In genomic region chr12:73708498-73708897, GRCm38 (mm10) we compare ENCODE assay signal across 10 mouse cellular contexts.
DNase-seq lines count a peak whose midpoint lies in the region; ATAC-seq and TF ChIP-seq lines count a peak whose summit lies in the region.
"Had no signal": no experiment of that assay in that cellular context is flagged by ENCODE, and none has a peak within 500 bp of the region (broad histone marks: within the 10 kb centered on the region; RNA-seq: fewer than 3 reads in every experiment).

No protein-coding gene starts in this region.

- no peaks in the 10 kb centered on the region for H3K79me2 ChIP-seq in myocyte (ENCODE audit: control insufficient read depth, insufficient read depth)

- peaks cover 20% of the 10 kb centered on the region for H3K4me1 ChIP-seq in heart, embryonic 15.5 days (replicated peaks)
- H3K4me1 ChIP-seq in lung, embryonic 15.5 days: peaks cover 8% of the 10 kb centered on the region
- H3K4me1 ChIP-seq in embryonic facial prominence, embryonic 14.5 days (ENCODE audit: control insufficient read depth, insufficient read depth, low read length): 0 out of 2 replicates have a peak, but pooled peaks cover 5% of the 10 kb centered on the region
- H3K4me1 ChIP-seq: hindbrain, embryonic 15.5 days had no signal

- no peak overlapping the region for H3K9ac ChIP-seq in heart, embryonic 15.5 days
- no peak overlapping the region for H3K9ac ChIP-seq in lung, embryonic 15.5 days
- no peak overlapping the region for H3K9ac ChIP-seq in embryonic facial prominence, embryonic 14.5 days (ENCODE audit: low read depth, low read length)
- H3K9ac ChIP-seq: hindbrain, embryonic 15.5 days had no signal

- H3K36me3 ChIP-seq in heart, embryonic 15.5 days: no peaks in the 10 kb centered on the region
- no peaks in the 10 kb centered on the region for H3K36me3 ChIP-seq in lung, embryonic 15.5 days
- no peaks in the 10 kb centered on the region for H3K36me3 ChIP-seq in embryonic facial prominence, embryonic 14.5 days (ENCODE audit: control insufficient read depth, insufficient read depth, low read length)
- H3K36me3 ChIP-seq in myocyte (ENCODE audit: control insufficient read depth, insufficient read depth): no peaks in the 10 kb centered on the region
- H3K36me3 ChIP-seq: hindbrain, embryonic 15.5 days had no signal

- H3K4me3 ChIP-seq in heart, embryonic 15.5 days: no peak overlapping the region
- H3K4me3 ChIP-seq in lung, embryonic 15.5 days: no peak overlapping the region
- no peak overlapping the region for H3K4me3 ChIP-seq in embryonic facial prominence, embryonic 14.5 days (ENCODE audit: low read depth, low read length)
- H3K4me3 ChIP-seq in myocyte: no peak overlapping the region
- H3K4me3 ChIP-seq: hindbrain, embryonic 15.5 days; megakaryocyte, embryonic 14.5 days had no signal

- ATAC-seq in heart, embryonic 15.5 days (replicated peaks; ENCODE audit: insufficient number of reproducible peaks, insufficient read depth, low FRiP score, low read depth): no peak
- no peak for ATAC-seq in lung, embryonic 15.5 days (ENCODE audit: borderline replicate concordance, extremely low read depth, low FRiP score, low TSS enrichment)
- ATAC-seq in embryonic facial prominence, embryonic 14.5 days (ENCODE audit: low read depth): no peak

- no peaks in the 10 kb centered on the region for H3K27me3 ChIP-seq in heart, embryonic 15.5 days
- no peaks in the 10 kb centered on the region for H3K27me3 ChIP-seq in lung, embryonic 15.5 days
- H3K27me3 ChIP-seq in embryonic facial prominence, embryonic 14.5 days (replicated peaks; ENCODE audit: control insufficient read depth, insufficient read depth, low read length): no peaks in the 10 kb centered on the region
- H3K27me3 ChIP-seq in myocyte (ENCODE audit: control insufficient read depth, insufficient read depth, insufficient read length): no peaks in the 10 kb centered on the region
- H3K27me3 ChIP-seq: hindbrain, embryonic 15.5 days had no signal

- H3K9me3 ChIP-seq in heart, embryonic 15.5 days (replicated peaks): no peaks in the 10 kb centered on the region
- H3K9me3 ChIP-seq in lung, embryonic 15.5 days: no peaks in the 10 kb centered on the region
- no peaks in the 10 kb centered on the region for H3K9me3 ChIP-seq in embryonic facial prominence, embryonic 14.5 days (ENCODE audit: control insufficient read depth, low read length)
- H3K9me3 ChIP-seq: hindbrain, embryonic 15.5 days; megakaryocyte, embryonic 14.5 days had no signal

- no peak for DNase-seq in heart, postnatal 10 days
- DNase-seq in lung, postnatal 14 days: no peak
- no peak for DNase-seq in embryonic facial prominence, embryonic 14.5 days (ENCODE audit: low spot score)
- no peak for DNase-seq in cerebellum, adult 18-20 months
- DNase-seq: thymus, postnatal 25 days had no signal

- no peak overlapping the region for H3K4me2 ChIP-seq in heart, embryonic 15.5 days
- H3K4me2 ChIP-seq in lung, embryonic 15.5 days: no peak overlapping the region
- H3K4me2 ChIP-seq in embryonic facial prominence, embryonic 14.5 days (ENCODE audit: low read depth, low read length): 0 out of 2 replicates have a peak overlapping the region, but pooled peaks have one; percentile 2
- H3K4me2 ChIP-seq in myocyte (ENCODE audit: low read depth): peak overlapping the region; percentile 19
- H3K4me2 ChIP-seq: hindbrain, embryonic 15.5 days had no signal

- no peak for TF ChIP-seq POLR2A in myocyte (IDR thresholded peaks at IDR 0.05; ENCODE audit: insufficient read length, low read depth)

- peak overlapping the region; percentile 29 for H3K27ac ChIP-seq in heart, embryonic 15.5 days
- H3K27ac ChIP-seq in lung, embryonic 15.5 days: peak overlapping the region; percentile 7; the same call in 1 of the 2 replicates
- H3K27ac ChIP-seq in embryonic facial prominence, embryonic 14.5 days (replicated peaks; ENCODE audit: low read depth, low read length): no peak overlapping the region
- H3K27ac ChIP-seq: hindbrain, embryonic 15.5 days had no signal

- intact Hi-C loops in heart, postnatal 10 days (cut with DNase I): loop anchor here (5.0 to 10.0 kb wide), 4 partner anchors 199 to 584 kb away; no protein-coding TSS in a partner anchor

- 45% methylated on average over 5 of the region's 5 CpGs for WGBS in heart, embryonic 15.5 days
- 34% methylated on average over 5 of the region's 5 CpGs for WGBS in lung, embryonic 15.5 days
- 49% methylated on average over 5 of the region's 5 CpGs for WGBS in embryonic facial prominence, embryonic 14.5 days

- no peak overlapping the region for H3ac ChIP-seq in myocyte (ENCODE audit: control insufficient read depth, insufficient read length)

TF ChIP-seq in myocyte, 11 proteins besides CTCF, POLR2A, EP300 and RAD21:
- TF ChIP-seq POLR2AphosphoS2 (IDR thresholded peaks at IDR 0.05; ENCODE audit: insufficient read length, low read depth) (no peak), MYOD1 (IDR thresholded peaks at IDR 0.05; ENCODE audit: control insufficient read depth in 1 of 3, insufficient read length in 2 of 3, low read depth in 2 of 3) (no peak), SRF (IDR thresholded peaks at IDR 0.05; ENCODE audit: control insufficient read depth, insufficient read length, low read depth) (no peak), CEBPB (IDR thresholded peaks at IDR 0.05; ENCODE audit: insufficient read depth, poor library complexity, severe bottlenecking) (no peak), MAX (IDR thresholded peaks at IDR 0.05; ENCODE audit: low read depth) (no peak), TCF12 (IDR thresholded peaks at IDR 0.05; ENCODE audit: insufficient read depth, poor library complexity, severe bottlenecking) (no peak), USF1 (IDR thresholded peaks at IDR 0.05; ENCODE audit: low read depth) (no peak), MYOG (IDR thresholded peaks at IDR 0.05; ENCODE audit: control insufficient read depth in 1 of 3, insufficient read depth in 1 of 3, insufficient read length in 2 of 3, low read depth in 2 of 3) (no peak), TCF3 (IDR thresholded peaks at IDR 0.05; ENCODE audit: insufficient read length, low read depth) (no peak), E2F4 (IDR thresholded peaks at IDR 0.05; ENCODE audit: insufficient read depth) (no peak), REST (IDR thresholded peaks at IDR 0.05; ENCODE audit: insufficient read depth, insufficient read length) (no peak)

Comparison
In these comparisons a context has a peak if more than half of its experiments do, and no peak if none do; other contexts are left out.
1. H3K4me2 ChIP-seq: peak in embryonic facial prominence, embryonic 14.5 days (single experiment) and myocyte (single experiment); none in heart, embryonic 15.5 days (single experiment) and lung, embryonic 15.5 days (single experiment).